Mouse (Mus musculus): ENCODE data around the gene Jsrp1.

Jsrp1 gene

GRCm38 (mm10) chr10:80841685-80842084 is 28.4 kb upstream of the Jsrp1 start:
- no peaks in the 10 kb centered on the region for H3K36me3 ChIP-seq (ENCODE audit: insufficient read depth, low read length)
- no peaks in the 10 kb centered on the region for H3K9me3 ChIP-seq (ENCODE audit: low read length)
- TF ChIP-seq CTCF (conservative IDR thresholded peaks at IDR 0.05; ENCODE audit: low read length) (no peak), POU5F1 (IDR thresholded peaks at IDR 0.05; ENCODE audit: borderline replicate concordance, low read length) (no peak), NANOG (IDR thresholded peaks at IDR 0.05; ENCODE audit: borderline replicate concordance, low read length) (no peak)
- no peak overlapping the region for H3K4me3 ChIP-seq (replicated peaks; ENCODE audit: low read length)
- peaks cover 78% of the 10 kb centered on the region for H3K4me1 ChIP-seq (replicated peaks; ENCODE audit: low read depth, low read length)
- H3K27me3 ChIP-seq (ENCODE audit: insufficient read depth, low read length) = peaks cover 89% of the 10 kb centered on the region

- no peak overlapping the region for H3K4me3 ChIP-seq (replicated peaks; ENCODE audit: low read length)
- H3K27me3 ChIP-seq (ENCODE audit: insufficient read depth, low read length) = peaks cover 90% of the 10 kb centered on the region
- TF ChIP-seq NANOG (IDR thresholded peaks at IDR 0.05; ENCODE audit: borderline replicate concordance, low read length) (no peak), CTCF (conservative IDR thresholded peaks at IDR 0.05; ENCODE audit: low read length) (no peak), POU5F1 (IDR thresholded peaks at IDR 0.05; ENCODE audit: borderline replicate concordance, low read length) (no peak)
- no peaks in the 10 kb centered on the region for H3K9me3 ChIP-seq (ENCODE audit: low read length)
- H3K4me1 ChIP-seq (replicated peaks; ENCODE audit: low read depth, low read length) = peaks cover 88% of the 10 kb centered on the region
- H3K36me3 ChIP-seq (ENCODE audit: insufficient read depth, low read length) = no peaks in the 10 kb centered on the region
Observed at GRCm38 (mm10) chr10:80839848-80840247, 26.6 kb upstream of the Jsrp1 start.

DNA sequence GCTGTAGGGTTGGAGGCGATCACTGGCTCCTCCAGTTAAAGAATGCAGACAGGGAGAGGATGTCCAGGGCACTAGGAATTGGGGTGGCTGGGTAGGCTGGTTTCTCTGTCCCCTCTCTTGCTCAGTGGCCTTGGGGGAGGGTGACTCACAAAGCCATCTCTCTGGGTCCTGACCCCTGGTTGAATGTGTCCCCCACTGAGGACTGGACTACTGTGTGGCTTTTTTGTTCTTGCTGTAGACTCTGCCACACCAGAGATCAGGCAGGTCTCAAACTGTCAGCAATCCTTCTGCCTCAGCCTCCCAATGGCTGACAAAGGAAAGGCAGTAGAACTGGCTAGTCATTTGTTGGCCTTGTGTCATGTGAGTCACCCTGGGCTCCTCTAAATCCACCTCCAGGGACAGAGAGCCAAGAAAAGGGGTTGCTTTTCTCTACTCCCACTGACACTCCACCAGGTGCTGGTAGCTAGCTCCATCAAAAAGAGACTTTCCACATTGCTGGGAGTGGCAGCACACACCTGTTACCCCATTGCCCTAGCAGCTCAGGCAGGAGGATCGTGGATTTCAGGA is 25.1 kb upstream of the Jsrp1 start:
- TF ChIP-seq CTCF (conservative IDR thresholded peaks at IDR 0.05; ENCODE audit: low read length) = no peak
- no peaks in the 10 kb centered on the region for H3K36me3 ChIP-seq (ENCODE audit: insufficient read depth, low read length)

DNA sequence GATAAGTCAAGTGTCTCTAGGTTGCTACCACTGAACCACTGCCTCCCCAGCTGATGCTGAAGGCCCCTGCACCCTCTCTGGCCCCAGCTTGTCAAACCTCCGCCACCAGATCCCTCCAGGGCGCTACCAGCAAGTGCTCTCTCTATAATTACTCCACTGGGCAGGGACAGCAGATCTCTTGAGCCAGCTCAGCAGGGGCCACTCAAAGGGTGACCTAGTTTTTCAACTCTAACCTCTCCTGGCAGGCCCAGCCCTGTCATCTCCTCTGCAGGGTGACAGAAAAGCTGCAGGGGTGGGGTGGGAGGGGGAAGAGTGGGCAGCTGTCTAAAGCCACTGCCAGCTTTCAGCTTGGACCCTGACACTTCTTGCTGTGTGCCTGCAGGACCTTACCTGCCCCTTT is 24.5 kb upstream of the Jsrp1 start:
- Histone ChIP-seq H3K27me3 (ENCODE audit: insufficient read depth, low read length) (peaks cover 91% of the 10 kb centered on the region), H3K9me3 (ENCODE audit: low read length) (no peaks in the 10 kb centered on the region), H3K4me3 (replicated peaks; ENCODE audit: low read length) (no peak overlapping the region), H3K4me1 (replicated peaks; ENCODE audit: low read depth, low read length) (peaks cover 77% of the 10 kb centered on the region), H3K36me3 (ENCODE audit: insufficient read depth, low read length) (no peaks in the 10 kb centered on the region)
- TF ChIP-seq POU5F1 (IDR thresholded peaks at IDR 0.05; ENCODE audit: borderline replicate concordance, low read length) (no peak), CTCF (conservative IDR thresholded peaks at IDR 0.05; ENCODE audit: low read length) (no peak), NANOG (IDR thresholded peaks at IDR 0.05; ENCODE audit: borderline replicate concordance, low read length) (no peak)

More for the DNA sequence above, 25.1 kb upstream of the Jsrp1 start:
- no peak overlapping the region for H3K4me3 ChIP-seq (replicated peaks; ENCODE audit: low read length)
- H3K4me1 ChIP-seq (replicated peaks; ENCODE audit: low read depth, low read length) = peaks cover 83% of the 10 kb centered on the region
- no peaks in the 10 kb centered on the region for H3K9me3 ChIP-seq (ENCODE audit: low read length)
- peaks cover 91% of the 10 kb centered on the region for H3K27me3 ChIP-seq (ENCODE audit: insufficient read depth, low read length)

DNA sequence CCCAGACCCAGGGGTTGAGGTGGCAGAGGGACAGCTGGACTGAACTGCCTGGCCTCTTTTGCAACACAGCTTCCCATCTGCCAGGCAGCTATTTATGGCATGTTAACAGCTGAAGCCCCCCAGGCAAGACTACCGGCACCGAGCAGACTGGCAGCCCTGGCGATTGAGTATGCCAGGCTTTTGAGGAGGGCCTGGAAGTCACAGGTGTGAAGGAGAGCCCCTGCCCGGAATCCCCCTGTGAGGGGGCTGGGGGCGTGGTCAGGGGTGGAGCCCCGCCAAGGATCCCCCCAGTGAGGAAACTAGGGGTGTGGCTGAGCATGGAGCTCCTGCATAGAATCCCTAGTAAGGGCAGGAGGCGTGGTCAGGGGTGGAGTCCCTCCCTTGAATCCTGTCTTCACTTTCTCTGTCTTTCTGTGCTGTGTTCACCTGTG is 23.7 kb upstream of the Jsrp1 start:
- Histone ChIP-seq H3K36me3 (ENCODE audit: insufficient read depth, low read length) (no peaks in the 10 kb centered on the region), H3K27me3 (ENCODE audit: insufficient read depth, low read length) (peaks cover 90% of the 10 kb centered on the region), H3K4me1 (replicated peaks; ENCODE audit: low read depth, low read length) (peaks cover 68% of the 10 kb centered on the region), H3K9me3 (ENCODE audit: low read length) (no peaks in the 10 kb centered on the region), H3K4me3 (replicated peaks; ENCODE audit: low read length) (no peak overlapping the region)
- TF ChIP-seq POU5F1 (IDR thresholded peaks at IDR 0.05; ENCODE audit: borderline replicate concordance, low read length) (no peak), NANOG (IDR thresholded peaks at IDR 0.05; ENCODE audit: borderline replicate concordance, low read length) (no peak), CTCF (conservative IDR thresholded peaks at IDR 0.05; ENCODE audit: low read length) (no peak)

- H3K4me1 ChIP-seq (replicated peaks; ENCODE audit: low read depth, low read length) = peaks cover 71% of the 10 kb centered on the region
- TF ChIP-seq CTCF (conservative IDR thresholded peaks at IDR 0.05; ENCODE audit: low read length) = no peak
- H3K36me3 ChIP-seq (ENCODE audit: insufficient read depth, low read length) = peaks cover 3% of the 10 kb centered on the region
- peaks cover 76% of the 10 kb centered on the region for H3K27me3 ChIP-seq (ENCODE audit: insufficient read depth, low read length)
- H3K4me3 ChIP-seq (replicated peaks; ENCODE audit: low read length) = peak overlapping the region; percentile 67
- H3K9me3 ChIP-seq (ENCODE audit: low read length) = no peaks in the 10 kb centered on the region
Observed at GRCm38 (mm10) chr10:80835617-80836016, 22.3 kb upstream of the Jsrp1 start.

- no peak for TF ChIP-seq POU5F1 (IDR thresholded peaks at IDR 0.05; ENCODE audit: borderline replicate concordance, low read length)
- TF ChIP-seq CTCF (conservative IDR thresholded peaks at IDR 0.05; ENCODE audit: low read length) = no peak
- no peak for TF ChIP-seq NANOG (IDR thresholded peaks at IDR 0.05; ENCODE audit: borderline replicate concordance, low read length)
- peaks cover 57% of the 10 kb centered on the region for H3K27me3 ChIP-seq (ENCODE audit: insufficient read depth, low read length)
- no peaks in the 10 kb centered on the region for H3K9me3 ChIP-seq (ENCODE audit: low read length)
- peaks cover 29% of the 10 kb centered on the region for H3K36me3 ChIP-seq (ENCODE audit: insufficient read depth, low read length)
- no peak overlapping the region for H3K4me3 ChIP-seq (replicated peaks; ENCODE audit: low read length)
- H3K4me1 ChIP-seq (replicated peaks; ENCODE audit: low read depth, low read length) = peaks cover 73% of the 10 kb centered on the region
Observed at GRCm38 (mm10) chr10:80832818-80833217, 19.5 kb upstream of the Jsrp1 start.

- Histone ChIP-seq H3K4me1 (replicated peaks; ENCODE audit: low read depth, low read length) (peaks cover 62% of the 10 kb centered on the region), H3K9me3 (ENCODE audit: low read length) (no peaks in the 10 kb centered on the region), H3K27me3 (ENCODE audit: insufficient read depth, low read length) (peaks cover 40% of the 10 kb centered on the region)
Observed at GRCm38 (mm10) chr10:80831136-80831535, 17.8 kb upstream of the Jsrp1 start.

More at GRCm38 (mm10) chr10:80831136-80831535, 17.8 kb upstream of the Jsrp1 start:
- H3K36me3 ChIP-seq (ENCODE audit: insufficient read depth, low read length) = peaks cover 36% of the 10 kb centered on the region
- TF ChIP-seq POU5F1 (IDR thresholded peaks at IDR 0.05; ENCODE audit: borderline replicate concordance, low read length) (no peak), CTCF (conservative IDR thresholded peaks at IDR 0.05; ENCODE audit: low read length) (no peak), NANOG (IDR thresholded peaks at IDR 0.05; ENCODE audit: borderline replicate concordance, low read length) (no peak)
- no peak overlapping the region for H3K4me3 ChIP-seq (replicated peaks; ENCODE audit: low read length)

All from E14TG2a.4 (cell line).